Mouse (Mus musculus) liver, embryonic 16.5 days (tissue): Measurements from ENCODE around the gene Gm42674. TPM values are rescaled to one million over a fixed set of nuclear protein-coding genes. Genes with fewer than 3 reads are reported as not detected.

Experiments
- ATAC-seq: fragments of 200-750 bp; cut with Nextera tagmentation; 2 replicates; pipeline ENCODE4 v1.8.0; 2017; ENCODE audit warnings: low read depth, mild to moderate bottlenecking, moderate number of reproducible peaks, moderate library complexity
- H3K27ac ChIP-seq: fragments of 300-500 bp; sonication (generic); 2 replicates; pipeline ENCODE4 v1.5.1; 2014; ENCODE audit warnings: mild to moderate bottlenecking, low read length
- H3K27me3 ChIP-seq: fragments of 300-500 bp; sonication (generic); 2 replicates; pipeline ENCODE4 v1.6.1; 2014; ENCODE audit warnings: low read depth, low read length, mixed read lengths; ENCODE audit not compliant: control insufficient read depth, insufficient read depth
- H3K36me3 ChIP-seq: fragments of 300-500 bp; sonication (generic); 2 replicates; pipeline ENCODE4 v1.6.1; 2014; ENCODE audit warnings: mild to moderate bottlenecking; ENCODE audit not compliant: control insufficient read depth, insufficient read depth
- H3K4me1 ChIP-seq: fragments of 300-500 bp; sonication (generic); 2 replicates; pipeline ENCODE4 v1.6.1; 2014; ENCODE audit warnings: low read depth, low read length, mixed read lengths; ENCODE audit not compliant: control insufficient read depth
- H3K4me2 ChIP-seq: fragments of 300-500 bp; sonication (generic); 2 replicates; pipeline ENCODE4 v1.6.1; 2014; ENCODE audit warnings: low read depth, low read length, mixed read lengths
- H3K4me3 ChIP-seq: fragments of 300-500 bp; sonication (generic); 2 replicates; pipeline ENCODE4 v1.5.1; 2014; ENCODE audit warnings: low read depth, mild to moderate bottlenecking, low read length
- H3K9ac ChIP-seq: fragments of 300-500 bp; sonication (generic); 2 replicates; pipeline ENCODE4 v1.6.1; 2014; ENCODE audit warnings: low read depth, low read length
- H3K9me3 ChIP-seq: fragments of 300-500 bp; sonication (generic); replicated peaks from 2 replicates; pipeline ENCODE4 v1.6.1; 2016; ENCODE audit warnings: low read length; ENCODE audit not compliant: control insufficient read depth
- WGBS: fragments of 180-500 bp; shearing (Covaris S2); extraction: QIAGEN DNeasy Blood & Tissue Kit; methylation state at CpG from one replicate; pipeline ENCODE4 v1.1.7; 2014; ENCODE audit not compliant: insufficient replicate concordance; 5-methylcytosine and 5-hydroxymethylcytosine counted together
- polyA plus RNA-seq: library from polyadenylated mRNA; unstranded; fragments of >200 nt; fragmentation: Nextera tagmentation; extraction: Ambion mirVana; gene quantifications from 2 replicates; pipeline ENCODE4 v1.2.1, GENCODE M21; 2015

Gm42674 gene
- not detected in 2 replicates for polyA plus RNA-seq

DNA sequence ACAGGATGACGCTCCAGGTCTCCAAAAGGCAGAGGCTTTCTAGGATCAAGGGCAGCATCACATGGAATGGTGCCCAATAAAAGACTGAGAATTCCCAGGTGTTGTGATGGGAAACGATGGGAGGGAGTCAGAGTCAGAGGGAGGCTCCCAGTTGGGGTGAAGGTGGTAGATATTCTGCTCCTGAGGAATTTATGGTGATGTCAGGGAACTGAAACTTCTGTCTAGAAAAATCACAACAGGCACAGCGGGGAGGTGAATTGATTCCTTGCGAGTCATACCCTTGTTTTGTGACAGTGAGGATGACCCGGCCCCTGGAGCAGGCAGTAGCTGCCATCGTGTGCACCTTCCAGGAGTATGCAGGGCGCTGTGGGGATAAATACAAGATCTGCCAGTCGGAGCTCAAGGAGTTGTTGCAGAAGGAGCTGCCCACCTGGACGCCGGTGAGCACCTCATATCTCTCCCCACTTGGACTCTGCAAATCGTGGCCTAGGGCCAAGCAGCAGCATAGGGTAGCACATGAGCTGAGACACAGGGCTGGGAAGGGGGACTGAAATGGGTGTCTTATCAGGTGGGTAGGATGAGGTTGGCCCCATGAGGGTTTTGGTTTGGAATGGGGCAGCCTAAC, at the start of gene Gm42674:
Gene Gm42674, plus strand, starts transcription at position 419 of the 625 bp plus-strand sequence.
- no peak for ATAC-seq
- no peaks in the 10 kb centered on the region for H3K9me3 ChIP-seq
- H3K4me3 ChIP-seq: no peak within 1 kb of the TSS
- no peak within 1 kb of the TSS for H3K9ac ChIP-seq
- no peaks in the 10 kb centered on the region for H3K36me3 ChIP-seq
- no peaks in the 10 kb centered on the region for H3K4me1 ChIP-seq
- H3K27ac ChIP-seq: no peak within 1 kb of the TSS
- H3K27me3 ChIP-seq: no peaks in the 10 kb centered on the region
- H3K4me2 ChIP-seq: no peak within 1 kb of the TSS
- 65% methylated on average over 11 of the region's 11 CpGs for WGBS

DNA sequence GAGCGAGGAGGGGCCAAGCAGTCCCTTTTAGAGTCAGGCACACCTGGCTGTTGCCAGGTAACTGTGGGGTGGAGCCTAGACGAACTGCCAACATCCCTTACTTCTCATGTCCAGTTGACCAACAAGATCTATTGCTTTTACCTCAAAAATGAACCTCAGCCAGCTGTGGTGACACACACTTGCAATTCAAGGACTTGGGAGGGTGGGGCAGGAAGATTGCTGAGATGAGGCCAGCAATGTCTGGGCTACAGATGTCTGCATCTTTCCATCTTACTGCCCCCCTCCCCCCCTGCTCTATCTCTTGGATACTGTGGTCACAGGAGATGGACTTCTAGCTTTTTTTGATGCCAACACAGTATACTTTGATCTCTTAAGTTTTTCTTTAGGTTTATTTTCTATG, 49.5 kb upstream of the Gm42674 start:
- Histone ChIP-seq H3K27ac (no peak overlapping the region), H3K36me3 (no peaks in the 10 kb centered on the region), H3K4me2 (no peak overlapping the region), H3K4me3 (no peak overlapping the region), H3K9ac (no peak overlapping the region), H3K4me1 (no peaks in the 10 kb centered on the region), H3K9me3 (no peaks in the 10 kb centered on the region), H3K27me3 (no peaks in the 10 kb centered on the region)
- 50% methylated on average over 1 of the region's 2 CpGs for WGBS
- no peak for ATAC-seq

GRCm38 (mm10) chr3:90555954-90556353, 45.8 kb upstream of the Gm42674 start:
- H3K27ac ChIP-seq: no peak overlapping the region
- no peaks in the 10 kb centered on the region for H3K36me3 ChIP-seq
- H3K9me3 ChIP-seq: no peaks in the 10 kb centered on the region
- no peak overlapping the region for H3K4me2 ChIP-seq
- no peak overlapping the region for H3K4me3 ChIP-seq
- H3K27me3 ChIP-seq: no peaks in the 10 kb centered on the region
- no peak for ATAC-seq
- no peaks in the 10 kb centered on the region for H3K4me1 ChIP-seq
- no peak overlapping the region for H3K9ac ChIP-seq
- WGBS: 59% methylated on average over 5 of the region's 5 CpGs

DNA sequence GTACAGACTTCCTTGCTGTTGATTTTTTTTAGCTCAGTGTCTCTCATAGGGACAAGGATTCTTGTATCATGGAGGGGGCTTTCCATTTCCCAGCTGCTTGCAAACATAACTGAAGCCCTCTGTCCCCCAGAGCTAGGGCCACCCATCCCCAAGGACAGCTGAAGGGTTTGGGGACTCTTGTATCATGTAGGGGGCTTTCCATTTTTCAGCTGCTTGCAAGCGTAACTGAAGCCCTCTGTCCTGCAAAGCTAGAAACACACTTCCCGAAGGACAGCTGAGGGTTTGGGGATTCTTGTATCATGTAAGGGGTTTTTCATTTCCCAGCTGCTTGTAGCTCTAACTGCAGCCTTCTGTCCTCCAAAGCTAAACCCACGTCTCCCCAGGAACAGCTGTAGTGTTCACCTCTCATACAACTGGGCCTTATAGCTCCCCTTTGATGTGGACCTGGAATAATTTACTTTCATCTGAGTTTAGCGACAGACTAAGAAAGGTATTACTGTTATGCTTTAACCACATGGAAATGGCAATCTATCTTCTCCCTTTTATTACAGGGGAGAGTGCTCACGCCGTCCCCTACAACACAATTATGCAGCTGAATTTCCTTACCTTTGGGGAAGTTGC, 41.6 kb upstream of the Gm42674 start, which contains the start of gene S100a3:
Gene S100a3, plus strand, starts transcription at position 571 of the 621 bp plus-strand sequence.
- Histone ChIP-seq H3K27ac (no peak within 1 kb of the TSS), H3K27me3 (no peaks in the 10 kb centered on the region), H3K9ac (no peak within 1 kb of the TSS), H3K4me3 (no peak within 1 kb of the TSS), H3K4me1 (no peaks in the 10 kb centered on the region), H3K4me2 (no peak within 1 kb of the TSS), H3K9me3 (no peaks in the 10 kb centered on the region), H3K36me3 (no peaks in the 10 kb centered on the region)
- WGBS: 53% methylated on average over 6 of the region's 6 CpGs
- no peak for ATAC-seq

GRCm38 (mm10) chr3:90574691-90575090, 27.0 kb upstream of the Gm42674 start:
- Histone ChIP-seq H3K36me3 (no peaks in the 10 kb centered on the region), H3K27me3 (no peaks in the 10 kb centered on the region), H3K4me3 (no peak overlapping the region), H3K9ac (no peak overlapping the region), H3K4me2 (no peak overlapping the region), H3K9me3 (no peaks in the 10 kb centered on the region), H3K27ac (no peak overlapping the region), H3K4me1 (no peaks in the 10 kb centered on the region)
- WGBS: 64% methylated on average over 5 of the region's 5 CpGs
- no peak for ATAC-seq

- no peaks in the 10 kb centered on the region for H3K27me3 ChIP-seq
- H3K4me1 ChIP-seq: no peaks in the 10 kb centered on the region
- no peak overlapping the region for H3K9ac ChIP-seq
- H3K4me3 ChIP-seq: no peak overlapping the region
- H3K36me3 ChIP-seq: no peaks in the 10 kb centered on the region
- no peak for ATAC-seq
- whole genome bisulfite sequencing: 55% methylated on average over 3 of the region's 3 CpGs
- no peaks in the 10 kb centered on the region for H3K9me3 ChIP-seq
- H3K27ac ChIP-seq: no peak overlapping the region
- no peak overlapping the region for H3K4me2 ChIP-seq
These were observed 26.4 kb upstream of the Gm42674 start for GRCm38 (mm10) chr3:90575320-90575719.

DNA sequence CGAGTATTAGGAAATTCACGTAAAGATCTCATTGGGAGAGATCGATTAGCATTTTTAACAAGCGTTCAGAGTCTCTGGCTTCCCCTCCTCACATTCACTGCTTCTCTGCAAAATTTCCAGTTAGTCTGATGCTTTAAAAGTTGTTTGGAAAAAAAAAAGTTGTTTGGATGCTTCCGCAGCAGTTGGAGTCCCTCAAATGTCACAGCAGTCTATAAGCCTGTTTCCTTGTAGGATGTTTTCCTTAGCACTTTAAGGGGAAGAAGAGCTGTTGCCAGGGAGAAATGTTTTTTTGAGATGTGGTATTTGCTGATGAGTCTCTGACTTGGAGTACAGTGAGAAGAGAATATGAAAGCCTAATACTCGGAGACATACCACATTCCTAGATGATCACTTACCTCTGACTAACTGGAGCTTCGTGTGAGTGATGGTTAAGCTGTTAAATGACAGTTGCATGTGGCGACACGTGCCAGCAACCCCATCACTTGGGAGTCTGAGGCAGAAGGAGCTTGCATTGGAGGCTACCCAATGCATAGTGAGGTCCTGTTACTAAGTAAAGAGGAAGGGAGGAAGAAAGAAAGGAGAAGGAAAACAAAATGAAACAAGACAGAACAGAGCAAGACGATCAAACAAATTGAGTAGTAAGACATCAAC, 25.2 kb upstream of the Gm42674 start:
- no peak overlapping the region for H3K9ac ChIP-seq
- H3K27me3 ChIP-seq: no peaks in the 10 kb centered on the region
- H3K4me3 ChIP-seq: no peak overlapping the region
- no peak for ATAC-seq
- no peaks in the 10 kb centered on the region for H3K9me3 ChIP-seq
- 60% methylated on average over 10 of the region's 10 CpGs for WGBS
- no peaks in the 10 kb centered on the region for H3K36me3 ChIP-seq
- no peak overlapping the region for H3K4me2 ChIP-seq
- no peaks in the 10 kb centered on the region for H3K4me1 ChIP-seq
- H3K27ac ChIP-seq: no peak overlapping the region

DNA sequence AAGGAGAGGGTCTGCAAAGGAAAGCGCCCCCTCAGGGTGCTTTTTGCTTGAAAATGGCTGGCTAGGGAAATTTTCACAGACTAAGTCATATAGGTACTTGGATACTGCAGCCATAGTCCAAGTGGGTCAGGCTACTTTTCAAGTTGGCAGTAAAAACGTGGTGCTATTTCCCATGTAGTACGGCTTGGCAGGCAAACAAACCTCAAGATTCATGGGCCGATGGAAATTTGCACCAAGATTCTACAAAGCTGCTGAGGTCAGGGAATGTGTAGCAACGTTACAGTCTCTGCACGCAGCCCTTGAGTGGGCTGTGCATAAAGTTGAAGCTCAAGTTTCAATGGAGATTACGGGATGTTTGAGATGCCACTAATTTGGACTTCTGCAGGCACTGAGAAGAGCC, 22.3 kb upstream of the Gm42674 start:
- Histone ChIP-seq H3K4me3 (no peak overlapping the region), H3K9ac (no peak overlapping the region), H3K27ac (no peak overlapping the region), H3K4me1 (no peaks in the 10 kb centered on the region), H3K36me3 (no peaks in the 10 kb centered on the region), H3K4me2 (no peak overlapping the region), H3K9me3 (no peaks in the 10 kb centered on the region), H3K27me3 (no peaks in the 10 kb centered on the region)
- WGBS: 53% methylated on average over 7 of the region's 7 CpGs
- no peak for ATAC-seq

- H3K9me3 ChIP-seq: no peaks in the 10 kb centered on the region
- no peak overlapping the region for H3K4me2 ChIP-seq
- H3K4me3 ChIP-seq: no peak overlapping the region
- 77% methylated on average over 5 of the region's 5 CpGs for WGBS
- H3K4me1 ChIP-seq: no peaks in the 10 kb centered on the region; the same call in 1 of the 2 replicates
- no peak for ATAC-seq
- no peaks in the 10 kb centered on the region for H3K36me3 ChIP-seq
- no peak overlapping the region for H3K9ac ChIP-seq
- no peak overlapping the region for H3K27ac ChIP-seq
- no peaks in the 10 kb centered on the region for H3K27me3 ChIP-seq
These were observed 20.6 kb upstream of the Gm42674 start for GRCm38 (mm10) chr3:90581141-90581540.
